Mouse (Mus musculus): Measurements from ENCODE around the gene 4930412O13Rik.

DNA sequence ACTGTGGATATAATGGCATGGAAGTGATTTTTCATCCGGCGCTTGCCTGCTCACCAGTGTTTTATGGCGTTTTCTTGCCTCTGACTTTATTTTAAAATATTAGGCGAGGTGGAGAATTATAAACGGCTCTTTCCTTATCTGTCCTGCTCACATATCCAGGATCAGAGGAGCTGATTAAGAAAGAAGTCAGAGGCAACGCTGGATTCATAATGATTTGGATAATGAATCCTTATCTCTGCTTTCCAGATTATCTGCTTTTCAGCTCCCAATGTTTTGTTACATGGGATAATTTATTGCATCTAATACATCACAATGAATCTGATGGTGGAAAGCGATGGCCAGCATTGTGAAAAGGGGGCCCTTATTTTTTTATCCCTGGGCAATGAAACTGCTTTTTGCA, 11.5 kb downstream of the 4930412O13Rik start:
- no peak for TF ChIP-seq CTCF (IDR thresholded peaks at IDR 0.05; ENCODE audit: low read depth)
- no peak for TF ChIP-seq EP300 (IDR thresholded peaks at IDR 0.05; ENCODE audit: low read depth)
